Mouse (Mus musculus): Measurements from ENCODE around the gene Gabre. TPM values are rescaled to one million over a fixed set of nuclear protein-coding genes. Genes with fewer than 3 reads are reported as not detected.

The Gabre gene
- polyA plus RNA-seq (2014; fragmentation: Nextera tagmentation; extraction: Ambion mirVana), result 2.3 TPM in 2 replicates

GRCm38 (mm10) chrX:72274659-72275371 is at the start of gene Gabre:
TSS of gene Gabre (minus strand) at chrX:72274803.
- 7% methylated on average over 30 of the region's 36 CpGs for WGBS
- no peaks in the 10 kb centered on the region for H3K27me3 ChIP-seq (ENCODE audit: insufficient read depth, low read length)
- no peaks in the 10 kb centered on the region for H3K4me1 ChIP-seq (ENCODE audit: insufficient read depth)
- H3K4me2 ChIP-seq, result peak within 1 kb of the TSS; percentile 67
- no peak for TF ChIP-seq CTCF (IDR thresholded peaks at IDR 0.05; ENCODE audit: low read depth)
- peak within 1 kb of the TSS; percentile 44 for H3K9ac ChIP-seq
- H3K9me3 ChIP-seq (ENCODE audit: low read depth, low read length), result no peaks in the 10 kb centered on the region
- DNase-seq, result peak; percentile 63
- H3K27ac ChIP-seq (ENCODE audit: low read depth), result no peak within 1 kb of the TSS
- H3K36me3 ChIP-seq (ENCODE audit: insufficient read depth), result no peaks in the 10 kb centered on the region
- H3K4me3 ChIP-seq (ENCODE audit: low read depth, low read length), result peak within 1 kb of the TSS; percentile 41
- peak; percentile 92 for ATAC-seq (ENCODE audit: insufficient read depth)

- Histone ChIP-seq H3K27ac (ENCODE audit: low read depth) (no peak overlapping the region), H3K36me3 (ENCODE audit: insufficient read depth) (no peaks in the 10 kb centered on the region), H3K27me3 (ENCODE audit: insufficient read depth, low read length) (no peaks in the 10 kb centered on the region), H3K9ac (no peak overlapping the region), H3K4me1 (ENCODE audit: insufficient read depth) (no peaks in the 10 kb centered on the region), H3K4me3 (ENCODE audit: low read depth, low read length) (no peak overlapping the region), H3K9me3 (ENCODE audit: low read depth, low read length) (no peaks in the 10 kb centered on the region), H3K4me2 (no peak overlapping the region)
- DNase-seq, result peak; percentile 1
- ATAC-seq (ENCODE audit: insufficient read depth), result no peak
- TF ChIP-seq CTCF (IDR thresholded peaks at IDR 0.05; ENCODE audit: low read depth), result no peak
- WGBS, result 73% methylated on average over 2 of the region's 2 CpGs
Observed at GRCm38 (mm10) chrX:72297812-72298211, 23.2 kb upstream of the Gabre start.

- Histone ChIP-seq H3K27me3 (ENCODE audit: insufficient read depth, low read length) (no peaks in the 10 kb centered on the region), H3K9me3 (ENCODE audit: low read depth, low read length) (no peaks in the 10 kb centered on the region), H3K27ac (ENCODE audit: low read depth) (no peak overlapping the region), H3K4me3 (ENCODE audit: low read depth, low read length) (no peak overlapping the region; the same call in 1 of the 2 replicates), H3K4me2 (peak overlapping the region; percentile 67), H3K9ac (no peak overlapping the region; the same call in 1 of the 2 replicates), H3K4me1 (ENCODE audit: insufficient read depth) (no peaks in the 10 kb centered on the region), H3K36me3 (ENCODE audit: insufficient read depth) (no peaks in the 10 kb centered on the region)
- no peak for TF ChIP-seq CTCF (IDR thresholded peaks at IDR 0.05; ENCODE audit: low read depth)
- DNase-seq, result no peak
- no peak for ATAC-seq (ENCODE audit: insufficient read depth)
- WGBS, result 91% methylated on average over 1 of the region's 1 CpGs
Observed at GRCm38 (mm10) chrX:72275372-72275663, 715 bp upstream of the Gabre start.

- Histone ChIP-seq H3K27me3 (ENCODE audit: insufficient read depth, low read length) (no peaks in the 10 kb centered on the region), H3K9me3 (ENCODE audit: low read depth, low read length) (no peaks in the 10 kb centered on the region), H3K27ac (ENCODE audit: low read depth) (no peak overlapping the region), H3K4me3 (ENCODE audit: low read depth, low read length) (peak overlapping the region; percentile 41), H3K4me1 (ENCODE audit: insufficient read depth) (no peaks in the 10 kb centered on the region), H3K4me2 (peak overlapping the region; percentile 67), H3K9ac (peak overlapping the region; percentile 44), H3K36me3 (ENCODE audit: insufficient read depth) (no peaks in the 10 kb centered on the region)
- 18% methylated on average over 26 of the region's 27 CpGs for WGBS
- peak; percentile 8 for DNase-seq
- no peak for TF ChIP-seq CTCF (IDR thresholded peaks at IDR 0.05; ENCODE audit: low read depth)
- ATAC-seq (ENCODE audit: insufficient read depth), result peak; percentile 72
Observed at GRCm38 (mm10) chrX:72273966-72274658, 491 bp downstream of the Gabre start.

GRCm38 (mm10) chrX:72270637-72271036 is 4.0 kb downstream of the Gabre start:
- H3K27me3 ChIP-seq (ENCODE audit: insufficient read depth, low read length), result no peaks in the 10 kb centered on the region
- no peaks in the 10 kb centered on the region for H3K4me1 ChIP-seq (ENCODE audit: insufficient read depth)
- H3K9me3 ChIP-seq (ENCODE audit: low read depth, low read length), result no peaks in the 10 kb centered on the region
- no peak for ATAC-seq (ENCODE audit: insufficient read depth)
- H3K9ac ChIP-seq, result no peak overlapping the region
- H3K27ac ChIP-seq (ENCODE audit: low read depth), result no peak overlapping the region
- no peak overlapping the region for H3K4me2 ChIP-seq
- no peaks in the 10 kb centered on the region for H3K36me3 ChIP-seq (ENCODE audit: insufficient read depth)
- no peak for TF ChIP-seq CTCF (IDR thresholded peaks at IDR 0.05; ENCODE audit: low read depth)
- WGBS, result 91% methylated on average over 8 of the region's 11 CpGs
- peak; percentile 1 for DNase-seq
- H3K4me3 ChIP-seq (ENCODE audit: low read depth, low read length), result no peak overlapping the region

- H3K27ac ChIP-seq (ENCODE audit: low read depth), result no peak within 1 kb of the TSS
- ATAC-seq (ENCODE audit: insufficient read depth), result no peak
- H3K4me2 ChIP-seq, result no peak within 1 kb of the TSS
- no peak within 1 kb of the TSS for H3K4me3 ChIP-seq (ENCODE audit: low read depth, low read length)
- 79% methylated on average over 2 of the region's 2 CpGs for WGBS
- H3K4me1 ChIP-seq (ENCODE audit: insufficient read depth), result no peaks in the 10 kb centered on the region
- no peak for DNase-seq
- H3K27me3 ChIP-seq (ENCODE audit: insufficient read depth, low read length), result no peaks in the 10 kb centered on the region
- no peaks in the 10 kb centered on the region for H3K9me3 ChIP-seq (ENCODE audit: low read depth, low read length)
- TF ChIP-seq CTCF (IDR thresholded peaks at IDR 0.05; ENCODE audit: low read depth), result no peak
- H3K36me3 ChIP-seq (ENCODE audit: insufficient read depth), result no peaks in the 10 kb centered on the region
- H3K9ac ChIP-seq, result no peak within 1 kb of the TSS
Observed at GRCm38 (mm10) chrX:72221717-72222116, 52.9 kb downstream of the Gabre start, which contains the start of gene Magea4. TSS of gene Magea4 (plus strand) at chrX:72222017.

MicroRNAs within 50 kb of the gene (microRNA counts, 519-probe panel; counts per million panel counts)
- microRNA mmu-miR-224, result 2,140 counts per million, percentile 28 among the panel's probes with 10 or more counts
- 30.5 counts per million for microRNA mmu-miR-452

Small RNAs within 50 kb of the gene (microRNA-seq; reads per million reads assigned to microRNA genes)
- gene Mir224 (ENCODE audit: borderline number of aligned reads) (375 reads per million, percentile 63 among the genes with 10 or more reads in this experiment), gene Mir452 (ENCODE audit: borderline number of aligned reads) (36.4 reads per million, percentile 38 among the genes with 10 or more reads in this experiment)

Other genes with a start within 250 kb of the Gabre start
- not detected in 2 replicates for gene Magea4, start 52.8 kb downstream of the Gabre start, polyA plus RNA-seq (2014; fragmentation: Nextera tagmentation; extraction: Ambion mirVana)
- not detected in 2 replicates for gene Magea10, start 112.1 kb upstream of the Gabre start, polyA plus RNA-seq (2014; fragmentation: Nextera tagmentation; extraction: Ambion mirVana)

All from lung, embryonic 14.5 days (tissue).